Mouse (Mus musculus) liver, adult 10 weeks (tissue): Measurements from ENCODE around the gene Irgc1. TPM values are rescaled to one million over a fixed set of nuclear protein-coding genes. Genes with fewer than 3 reads are reported as not detected.

ENCODE experiments used
- polyA plus RNA-seq: library from polyadenylated mRNA; stranded (reverse); fragments of 350-450 nt; fragmentation: Illumina TruSeq; extraction: RNeasy Lipid Tissue Mini Kit (QIAGEN cat#74804); gene quantifications from one replicate; pipeline ENCODE4 v1.2.3, GENCODE M21; 2014; ENCODE audit warnings: low read depth, low replicate concordance

Gene Irgc1
- not detected for polyA plus RNA-seq

GRCm38 (mm10) chr7:24451855-24452311 lies at the start of gene Irgc1:
Gene Irgc1 (minus strand): TSS chr7:24452297.

DNA sequence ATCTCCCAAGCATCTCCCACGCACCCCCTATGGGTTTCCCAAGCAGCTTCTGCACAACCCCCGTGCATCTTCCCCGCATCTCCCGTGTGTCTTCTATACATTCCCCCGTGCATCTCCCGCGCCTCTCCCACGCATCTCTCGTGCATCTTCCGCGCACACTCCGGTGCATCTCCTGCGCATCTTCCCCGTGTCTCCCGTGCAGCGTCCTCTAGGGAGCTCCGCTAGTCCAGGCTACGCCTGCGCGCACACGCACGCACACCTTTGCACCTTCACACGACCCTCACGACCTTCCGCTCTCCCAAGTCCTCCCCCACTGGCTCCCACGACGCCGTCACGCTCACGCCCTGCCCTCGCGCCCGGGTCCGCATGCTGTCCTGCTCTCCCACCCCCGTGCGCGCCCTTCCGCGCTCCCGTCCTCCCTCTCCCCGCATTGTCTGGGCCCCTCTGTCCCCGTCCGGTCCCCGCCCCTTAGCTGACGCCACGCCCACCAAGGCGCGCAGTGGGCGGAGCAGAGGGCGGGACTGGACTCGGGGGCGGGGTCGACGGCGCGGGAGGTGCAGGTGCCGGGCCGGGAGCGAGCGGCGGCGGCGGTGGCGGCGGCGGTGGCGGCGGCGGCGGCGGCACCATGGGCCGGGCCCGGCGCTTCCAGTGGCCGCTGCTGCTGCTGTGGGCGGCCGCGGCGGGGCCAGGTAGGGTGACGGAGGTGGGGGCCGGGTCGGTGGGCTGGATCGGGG lies 29.5 kb upstream of the Irgc1 start, which contains the start of gene Cadm4:
Gene Cadm4 (plus strand): TSS at position 550 of the 734 bp plus-strand sequence.

DNA sequence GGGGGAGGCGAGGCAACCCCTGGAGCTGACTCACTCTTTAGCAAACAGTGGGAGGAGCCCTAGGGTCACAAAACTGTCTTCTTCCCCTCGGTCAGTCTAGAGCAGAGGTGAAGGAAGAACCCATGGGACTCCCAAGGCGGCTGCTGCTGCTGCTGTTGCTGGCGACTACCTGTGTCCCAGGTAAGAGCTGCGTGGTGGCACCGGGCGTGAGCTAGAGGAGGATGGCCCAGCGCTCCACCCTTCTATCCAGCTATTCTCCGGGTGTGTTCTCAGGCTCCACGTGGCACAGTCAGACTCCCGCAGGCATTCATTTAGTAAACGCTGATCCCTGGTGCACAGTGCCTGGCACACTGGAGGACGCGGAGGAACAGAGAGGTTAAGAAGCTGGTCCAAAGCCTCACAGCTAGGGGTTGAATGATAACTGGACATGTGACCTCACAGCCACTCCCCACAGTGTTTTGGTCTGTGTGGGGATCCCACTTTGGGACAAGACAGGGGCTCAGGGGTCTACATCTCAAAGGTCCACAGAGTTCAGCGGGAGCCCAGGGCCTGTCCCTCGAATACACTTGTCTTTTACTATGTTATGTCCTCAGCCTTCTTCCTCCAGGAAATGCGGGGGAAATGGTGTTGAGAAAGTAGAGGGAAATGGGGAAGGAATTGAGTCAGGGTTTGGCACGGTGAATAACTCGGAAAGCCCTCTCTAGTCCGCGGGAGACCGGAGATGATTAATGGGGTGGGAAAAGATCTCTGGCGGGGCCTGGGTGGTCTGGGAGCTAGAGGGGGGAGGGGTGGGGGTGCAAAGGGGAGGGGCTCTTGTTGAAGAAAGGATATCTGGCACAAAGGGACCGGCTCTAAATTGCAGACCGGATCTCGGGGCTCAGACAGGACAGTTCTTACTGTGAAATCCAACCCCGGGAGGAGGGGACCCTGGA lies 10.6 kb upstream of the Irgc1 start, which contains the start of gene Plaur:
Gene Plaur (plus strand): TSS at position 97 of the 932 bp plus-strand sequence.

GRCm38 (mm10) chr7:24399256-24400081 lies 52.6 kb downstream of the Irgc1 start, which contains the start of gene Smg9:
Gene Smg9 (plus strand): TSS chr7:24399619.

Other genes with a start within 250 kb of the Irgc1 start
- 1.5 TPM for gene Zfp111, start 240.9 kb downstream of the Irgc1 start, polyA plus RNA-seq
- 1.2 TPM for gene Zfp109, start 214.7 kb downstream of the Irgc1 start, polyA plus RNA-seq
- gene Zfp108, start 197.5 kb downstream of the Irgc1 start, polyA plus RNA-seq, result 1.1 TPM
- 1.4 TPM for gene Zfp93, start 181.9 kb downstream of the Irgc1 start, polyA plus RNA-seq
- not detected for gene Zfp61, start 151.1 kb downstream of the Irgc1 start, polyA plus RNA-seq
- gene Zfp94, start 135.6 kb downstream of the Irgc1 start, polyA plus RNA-seq, result 0.87 TPM
- gene Tescl, start 118.4 kb downstream of the Irgc1 start, polyA plus RNA-seq, result not detected
- gene Lypd5, start 103.1 kb downstream of the Irgc1 start, polyA plus RNA-seq, result not detected
- gene Kcnn4, start 82.0 kb downstream of the Irgc1 start, polyA plus RNA-seq, result not detected
- gene Smg9, start 52.7 kb downstream of the Irgc1 start, polyA plus RNA-seq, result 0.21 TPM
- not detected for gene Plaur, start 10.2 kb upstream of the Irgc1 start, polyA plus RNA-seq
- 0.34 TPM for gene Cadm4, start 29.7 kb upstream of the Irgc1 start, polyA plus RNA-seq
- gene Zfp428, start 54.7 kb upstream of the Irgc1 start, polyA plus RNA-seq, result not detected
- gene AC161166.1, start 60.2 kb upstream of the Irgc1 start, polyA plus RNA-seq, result not detected
- gene Irgq, start 78.4 kb upstream of the Irgc1 start, polyA plus RNA-seq, result 3.8 TPM
- gene Pinlyp, start 93.8 kb upstream of the Irgc1 start, polyA plus RNA-seq, result not detected
- 0.74 TPM for gene Xrcc1, start 94.0 kb upstream of the Irgc1 start, polyA plus RNA-seq
- 11.2 TPM for gene Ethe1, start 135.2 kb upstream of the Irgc1 start, polyA plus RNA-seq
- gene Zfp575, start 135.3 kb upstream of the Irgc1 start, polyA plus RNA-seq, result not detected
- 0.29 TPM for gene Phldb3, start 158.5 kb upstream of the Irgc1 start, polyA plus RNA-seq
- gene Lypd3, start 184.3 kb upstream of the Irgc1 start, polyA plus RNA-seq, result not detected
- gene Tex101, start 224.4 kb upstream of the Irgc1 start, polyA plus RNA-seq, result not detected